Mouse (Mus musculus) hindbrain, embryonic 10.5 days (tissue): ENCODE measurements around the gene Atp6v1d. TPM values are rescaled to one million over a fixed set of nuclear protein-coding genes. Genes with fewer than 3 reads are reported as not detected.

Experiments
- polyA plus RNA-seq: library from polyadenylated mRNA; unstranded; fragments of >200 nt; fragmentation: Nextera tagmentation; extraction: Ambion mirVana; gene quantifications from 2 replicates; pipeline ENCODE4 v1.2.1, GENCODE M21; 2016

The Atp6v1d gene
- polyA plus RNA-seq, 1 experiment from 2014 or later = 82.0 TPM

Other genes starting within 250 kb of the Atp6v1d start
- gene Fam71d, start 170.1 kb downstream of the Atp6v1d start, polyA plus RNA-seq = 0.41 TPM in 1 of 2 replicates, not detected in the other
- 15.4 and 29.7 TPM in 2 replicates for gene Mpp5, start 112.7 kb downstream of the Atp6v1d start, polyA plus RNA-seq
- gene Eif2s1, start 181 bp upstream of the Atp6v1d start, polyA plus RNA-seq = 217 and 297 TPM in 2 replicates
- gene Plek2, start 45.3 kb upstream of the Atp6v1d start, polyA plus RNA-seq = 1.9 and 2.6 TPM in 2 replicates
- gene Tmem229b, start 146.0 kb upstream of the Atp6v1d start, polyA plus RNA-seq = 4.5 and 7.3 TPM in 2 replicates
- 6.7 TPM in 2 replicates for gene Plekhh1, start 167.5 kb upstream of the Atp6v1d start, polyA plus RNA-seq
- gene Pigh, start 228.0 kb upstream of the Atp6v1d start, polyA plus RNA-seq = 28.6 and 32.4 TPM in 2 replicates